Mouse (Mus musculus): ENCODE data around the gene Disp1. TPM values are rescaled to one million over a fixed set of nuclear protein-coding genes. Genes with fewer than 3 reads are reported as not detected.
A peak's percentile ranks its signal among the peaks of the same experiment; 100 is the strongest.

Gene Disp1
- polyA plus RNA-seq (2015; fragmentation: Nextera tagmentation; extraction: Ambion mirVana) = 8.0 and 8.6 TPM in 2 replicates

DNA sequence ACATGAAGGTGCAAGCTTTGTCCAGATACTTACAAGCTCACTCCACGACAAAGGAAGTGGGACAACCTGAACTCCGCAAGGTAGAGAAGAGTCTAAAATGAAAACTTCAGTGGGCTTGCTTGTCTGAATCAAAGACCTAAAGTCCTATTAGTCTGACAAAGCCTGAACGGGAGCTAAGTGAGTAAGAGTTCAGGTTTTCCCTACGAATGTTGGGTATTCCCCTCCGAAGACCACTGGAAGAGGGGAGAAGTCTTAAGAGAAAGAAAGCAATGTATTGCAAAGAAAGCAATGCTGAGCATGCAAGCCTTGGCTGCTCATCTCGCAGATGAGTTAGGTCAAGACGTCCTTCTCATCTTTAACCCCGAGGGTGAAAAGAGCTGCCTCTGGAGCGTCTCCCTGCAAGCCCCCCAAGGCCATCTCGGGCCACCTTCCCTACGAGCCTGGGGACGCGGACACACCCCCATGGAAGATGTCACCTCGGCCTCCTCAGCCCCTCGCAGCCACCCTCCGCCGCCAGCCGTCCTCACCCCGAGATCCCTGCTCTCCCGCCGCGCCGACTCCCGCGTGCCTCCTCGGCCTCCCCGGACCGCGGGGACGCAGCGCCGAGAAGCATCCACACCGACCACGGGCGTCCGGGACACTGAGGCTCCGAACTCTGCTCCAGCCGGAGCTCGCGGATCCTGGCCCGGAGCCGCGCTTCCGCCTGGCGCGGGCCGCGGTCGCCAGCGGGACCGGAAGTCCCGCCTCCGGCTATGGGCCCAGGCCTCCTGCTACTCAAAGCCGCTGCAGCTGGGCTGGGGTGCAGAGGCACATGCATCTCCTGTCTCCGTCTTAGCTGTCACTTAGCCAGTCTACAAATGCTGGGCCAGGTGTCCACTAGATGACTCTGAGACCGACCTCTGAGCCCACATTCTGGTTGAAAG is at the start of gene Disp1:
Gene Disp1, minus strand, starts transcription at position 727 of the 923 bp plus-strand sequence.
- Histone ChIP-seq H3K9ac (ENCODE audit: low read depth, low read length) (peak within 1 kb of the TSS; percentile 98), H3K27me3 (replicated peaks; ENCODE audit: control insufficient read depth, insufficient read depth, low read length) (no peaks in the 10 kb centered on the region), H3K27ac (ENCODE audit: low read length) (peak within 1 kb of the TSS; percentile 61), H3K36me3 (ENCODE audit: control insufficient read depth, insufficient read depth, low read length) (0 out of 2 replicates have a peak, but pooled peaks cover 3% of the 10 kb centered on the region), H3K4me3 (ENCODE audit: low read length) (peak within 1 kb of the TSS; percentile 84), H3K4me2 (ENCODE audit: low read depth, low read length) (peak within 1 kb of the TSS; percentile 76), H3K4me1 (ENCODE audit: control insufficient read depth, insufficient read depth, low read length) (peaks cover 3% of the 10 kb centered on the region; the same call in 1 of the 2 replicates), H3K9me3 (ENCODE audit: control insufficient read depth, low read length) (no peaks in the 10 kb centered on the region)
- ATAC-seq = peak; percentile 96
- 2% methylated on average over 56 of the region's 56 CpGs for WGBS

DNA sequence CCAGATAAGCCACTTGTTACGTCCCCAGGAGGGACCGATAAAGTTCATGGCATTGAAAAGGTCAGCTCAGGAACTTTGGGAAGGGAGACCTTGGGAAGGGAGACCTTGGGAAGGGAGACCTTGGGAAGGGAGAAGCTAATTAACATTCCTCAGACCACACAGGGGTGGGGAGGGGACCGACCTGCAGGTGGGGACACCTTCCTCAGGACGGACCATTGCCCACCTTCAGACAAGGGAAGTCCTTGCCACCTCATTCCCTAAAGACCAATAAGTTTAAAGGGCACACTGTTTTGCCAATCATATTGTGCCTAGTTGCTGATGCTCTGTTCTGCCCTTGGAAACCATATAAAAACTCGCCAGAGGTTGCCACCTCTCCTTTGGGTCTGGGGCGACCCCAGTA is 46.3 kb upstream of the Disp1 start:
- WGBS = 78% methylated on average over 6 of the region's 6 CpGs
- ATAC-seq = no peak

DNA sequence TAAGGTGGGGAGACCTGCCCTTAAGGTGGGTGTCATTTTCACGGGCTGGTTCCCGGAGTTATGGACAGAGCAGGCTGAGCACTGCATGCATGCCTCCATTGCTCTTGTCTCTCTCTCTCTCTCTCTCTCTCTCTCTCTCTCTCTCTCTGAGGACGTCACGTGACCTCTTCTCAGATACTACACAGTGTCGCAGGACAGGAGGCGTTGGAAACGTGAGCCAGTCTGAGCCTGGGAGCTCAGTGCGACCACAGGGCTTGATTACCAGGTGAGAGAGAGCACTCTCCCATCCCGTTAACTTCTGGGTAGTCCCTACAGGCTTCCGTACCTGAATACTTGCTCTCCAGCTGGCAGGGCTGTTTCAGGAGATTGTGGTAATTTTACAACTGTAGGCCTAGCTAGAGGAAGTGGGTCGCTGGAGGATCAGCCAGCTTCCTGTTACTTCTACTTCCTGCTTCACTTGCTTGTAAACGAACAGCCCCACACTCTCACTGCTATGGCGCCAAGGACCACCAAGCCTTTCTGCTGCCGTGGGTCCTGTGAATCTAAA is 44.7 kb upstream of the Disp1 start:
- H3K4me2 ChIP-seq (ENCODE audit: low read depth, low read length) = no peak overlapping the region

More for the DNA sequence above, 46.3 kb upstream of the Disp1 start:
- Histone ChIP-seq H3K27ac (ENCODE audit: low read length) (no peak overlapping the region), H3K4me2 (ENCODE audit: low read depth, low read length) (no peak overlapping the region), H3K4me1 (ENCODE audit: control insufficient read depth, insufficient read depth, low read length) (no peaks in the 10 kb centered on the region), H3K9me3 (ENCODE audit: control insufficient read depth, low read length) (no peaks in the 10 kb centered on the region), H3K9ac (ENCODE audit: low read depth, low read length) (no peak overlapping the region), H3K36me3 (ENCODE audit: control insufficient read depth, insufficient read depth, low read length) (no peaks in the 10 kb centered on the region), H3K27me3 (replicated peaks; ENCODE audit: control insufficient read depth, insufficient read depth, low read length) (no peaks in the 10 kb centered on the region), H3K4me3 (ENCODE audit: low read length) (no peak overlapping the region)

DNA sequence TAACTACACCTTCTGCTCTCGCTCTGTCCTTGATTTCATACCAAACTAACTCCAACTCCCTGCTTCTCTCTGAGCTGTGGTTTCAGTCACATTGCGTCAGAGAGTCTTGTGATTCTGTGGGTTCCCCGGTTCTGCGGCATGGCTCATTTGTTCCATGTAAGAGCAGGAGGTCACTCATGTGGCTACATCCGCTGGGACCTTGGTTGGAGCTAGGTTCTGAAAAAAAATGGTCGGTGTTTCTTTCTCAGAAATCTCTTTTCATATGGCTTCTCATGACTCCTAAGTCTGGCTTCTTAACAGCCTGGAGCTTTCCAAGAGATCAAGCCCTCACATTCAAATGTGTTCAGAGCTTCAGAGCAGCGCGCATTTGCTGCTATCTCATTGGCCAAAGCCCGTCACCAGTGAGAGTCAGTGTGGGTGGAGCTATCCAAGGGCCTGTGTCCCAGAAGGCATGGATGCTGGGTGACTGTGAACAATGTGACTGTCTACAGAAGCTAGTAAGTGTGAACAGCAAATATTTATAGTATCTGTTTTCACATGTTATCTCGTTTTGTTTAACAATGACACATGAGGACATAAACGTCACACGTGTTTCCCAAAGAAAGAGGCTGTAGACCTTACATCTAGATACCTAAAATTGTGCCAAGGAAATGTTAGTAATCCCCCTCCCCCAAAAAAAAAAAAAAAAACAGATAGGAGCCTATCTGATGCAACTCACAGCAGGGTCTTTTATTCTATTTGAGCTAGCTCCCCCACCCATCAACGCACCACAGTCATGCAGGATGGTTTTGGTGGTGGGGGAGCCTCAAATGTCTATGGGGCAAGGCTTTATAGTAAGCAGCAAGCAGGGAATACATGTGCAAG is 43.1 kb upstream of the Disp1 start:
- Histone ChIP-seq H3K4me1 (ENCODE audit: control insufficient read depth, insufficient read depth, low read length) (no peaks in the 10 kb centered on the region), H3K4me2 (ENCODE audit: low read depth, low read length) (no peak overlapping the region), H3K9me3 (ENCODE audit: control insufficient read depth, low read length) (no peaks in the 10 kb centered on the region), H3K27ac (ENCODE audit: low read length) (no peak overlapping the region), H3K4me3 (ENCODE audit: low read length) (no peak overlapping the region), H3K27me3 (replicated peaks; ENCODE audit: control insufficient read depth, insufficient read depth, low read length) (no peaks in the 10 kb centered on the region), H3K9ac (ENCODE audit: low read depth, low read length) (no peak overlapping the region), H3K36me3 (ENCODE audit: control insufficient read depth, insufficient read depth, low read length) (no peaks in the 10 kb centered on the region)
- ATAC-seq = peak; percentile 50; the same call in 1 of the 2 replicates
- 70% methylated on average over 13 of the region's 13 CpGs for WGBS

More for the DNA sequence above, 44.7 kb upstream of the Disp1 start:
- no peaks in the 10 kb centered on the region for H3K36me3 ChIP-seq (ENCODE audit: control insufficient read depth, insufficient read depth, low read length)
- no peaks in the 10 kb centered on the region for H3K4me1 ChIP-seq (ENCODE audit: control insufficient read depth, insufficient read depth, low read length)
- H3K27me3 ChIP-seq (replicated peaks; ENCODE audit: control insufficient read depth, insufficient read depth, low read length) = no peaks in the 10 kb centered on the region
- H3K27ac ChIP-seq (ENCODE audit: low read length) = no peak overlapping the region
- WGBS = 62% methylated on average over 14 of the region's 14 CpGs
- no peak overlapping the region for H3K4me3 ChIP-seq (ENCODE audit: low read length)
- no peak overlapping the region for H3K9ac ChIP-seq (ENCODE audit: low read depth, low read length)
- no peak for ATAC-seq
- H3K9me3 ChIP-seq (ENCODE audit: control insufficient read depth, low read length) = no peaks in the 10 kb centered on the region

DNA sequence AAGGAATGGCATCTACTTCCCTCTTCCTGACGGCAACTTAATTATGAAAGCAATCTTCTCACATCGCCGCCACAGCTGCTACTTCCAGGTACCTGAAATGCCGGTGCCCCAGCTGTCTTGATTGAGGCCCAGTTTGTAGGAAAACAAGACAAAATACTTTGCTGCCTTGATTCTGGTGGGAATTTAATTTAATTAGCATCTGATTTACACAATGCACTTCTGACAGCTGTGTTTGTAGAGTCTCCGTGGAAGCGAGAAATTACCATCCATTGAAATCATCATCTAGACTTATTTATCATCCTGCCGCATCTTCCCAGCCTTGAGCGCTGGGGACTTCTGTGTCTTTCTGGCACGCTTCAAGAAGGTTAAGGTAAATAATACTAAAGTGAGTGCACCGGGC is 31.3 kb upstream of the Disp1 start:
- peaks cover 2% of the 10 kb centered on the region; the same call in 1 of the 2 replicates for H3K4me1 ChIP-seq (ENCODE audit: control insufficient read depth, insufficient read depth, low read length)
- H3K36me3 ChIP-seq (ENCODE audit: control insufficient read depth, insufficient read depth, low read length) = no peaks in the 10 kb centered on the region
- ATAC-seq = no peak
- H3K9ac ChIP-seq (ENCODE audit: low read depth, low read length) = no peak overlapping the region
- H3K27ac ChIP-seq (ENCODE audit: low read length) = no peak overlapping the region
- no peaks in the 10 kb centered on the region for H3K9me3 ChIP-seq (ENCODE audit: control insufficient read depth, low read length)
- H3K4me2 ChIP-seq (ENCODE audit: low read depth, low read length) = no peak overlapping the region
- 48% methylated on average over 10 of the region's 10 CpGs for WGBS
- no peak overlapping the region for H3K4me3 ChIP-seq (ENCODE audit: low read length)
- H3K27me3 ChIP-seq (replicated peaks; ENCODE audit: control insufficient read depth, insufficient read depth, low read length) = no peaks in the 10 kb centered on the region

DNA sequence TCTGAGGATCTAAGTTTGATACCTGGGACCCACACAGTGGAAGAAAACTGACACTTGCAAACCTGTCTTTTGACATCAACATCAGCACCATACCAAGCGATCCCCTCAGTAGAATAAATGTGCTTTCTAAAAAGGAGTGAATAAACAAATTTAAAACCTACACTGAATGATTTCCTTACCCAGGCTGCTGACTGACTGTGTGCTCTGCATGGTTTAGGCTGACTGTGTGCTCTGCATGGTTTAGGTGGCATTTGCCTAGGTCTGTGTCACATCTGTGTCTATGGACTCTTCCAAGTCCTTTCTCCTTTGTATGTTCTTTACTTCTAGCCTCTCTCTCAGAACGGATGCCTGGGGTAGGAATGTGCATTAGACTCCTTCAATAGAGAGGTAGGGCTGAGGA is 30.5 kb upstream of the Disp1 start:
- Histone ChIP-seq H3K27me3 (replicated peaks; ENCODE audit: control insufficient read depth, insufficient read depth, low read length) (no peaks in the 10 kb centered on the region), H3K4me1 (ENCODE audit: control insufficient read depth, insufficient read depth, low read length) (peaks cover 2% of the 10 kb centered on the region; the same call in 1 of the 2 replicates), H3K4me2 (ENCODE audit: low read depth, low read length) (no peak overlapping the region), H3K9ac (ENCODE audit: low read depth, low read length) (no peak overlapping the region), H3K9me3 (ENCODE audit: control insufficient read depth, low read length) (no peaks in the 10 kb centered on the region), H3K27ac (ENCODE audit: low read length) (no peak overlapping the region), H3K4me3 (ENCODE audit: low read length) (no peak overlapping the region), H3K36me3 (ENCODE audit: control insufficient read depth, insufficient read depth, low read length) (no peaks in the 10 kb centered on the region)
- 75% methylated on average over 2 of the region's 2 CpGs for WGBS
- ATAC-seq = no peak

DNA sequence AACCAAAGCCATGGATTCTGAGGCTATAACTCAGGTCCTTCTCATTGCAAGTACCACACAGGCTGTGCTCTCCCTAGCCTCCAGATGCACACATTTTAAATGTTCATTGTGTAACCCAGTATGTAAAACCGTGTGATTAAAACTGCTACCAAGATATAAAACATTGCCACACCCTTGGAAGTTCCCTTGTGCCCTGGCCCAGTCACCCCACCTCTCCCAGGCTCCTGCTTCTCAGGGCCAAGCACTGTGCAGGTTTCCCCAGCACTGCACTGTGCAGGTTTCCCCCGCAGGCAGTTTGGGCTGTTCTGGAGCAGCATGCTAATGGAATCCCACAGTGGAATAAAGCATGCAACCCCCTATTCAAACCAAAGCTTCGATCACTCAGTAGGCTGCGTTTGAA is 29.3 kb upstream of the Disp1 start:
- no peak overlapping the region for H3K27ac ChIP-seq (ENCODE audit: low read length)
- peaks cover 2% of the 10 kb centered on the region; the same call in 1 of the 2 replicates for H3K4me1 ChIP-seq (ENCODE audit: control insufficient read depth, insufficient read depth, low read length)
- no peaks in the 10 kb centered on the region for H3K27me3 ChIP-seq (replicated peaks; ENCODE audit: control insufficient read depth, insufficient read depth, low read length)
- H3K4me3 ChIP-seq (ENCODE audit: low read length) = no peak overlapping the region
- H3K36me3 ChIP-seq (ENCODE audit: control insufficient read depth, insufficient read depth, low read length) = no peaks in the 10 kb centered on the region
- H3K9me3 ChIP-seq (ENCODE audit: control insufficient read depth, low read length) = no peaks in the 10 kb centered on the region
- no peak overlapping the region for H3K9ac ChIP-seq (ENCODE audit: low read depth, low read length)
- H3K4me2 ChIP-seq (ENCODE audit: low read depth, low read length) = no peak overlapping the region
- ATAC-seq = no peak
- 73% methylated on average over 4 of the region's 4 CpGs for WGBS

DNA sequence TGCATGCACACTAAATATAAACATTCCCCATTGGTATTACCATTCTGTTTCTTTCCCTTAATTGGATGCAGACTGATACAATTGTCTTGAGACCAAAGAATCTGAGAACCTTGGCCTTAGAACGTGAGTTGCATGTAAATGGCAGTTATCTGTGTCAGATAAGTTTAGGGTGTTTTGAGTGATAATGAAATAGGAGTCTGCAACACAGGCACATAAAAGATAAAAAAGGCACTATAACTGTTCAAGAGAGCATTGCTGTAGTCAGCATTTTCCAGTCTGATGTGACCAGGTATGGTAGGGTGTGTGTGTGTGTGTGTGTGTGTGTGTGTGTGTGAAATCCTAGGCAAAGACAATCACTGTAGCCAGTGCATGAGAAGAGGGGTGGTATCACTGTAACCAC is 26.8 kb upstream of the Disp1 start:
- Histone ChIP-seq H3K9ac (ENCODE audit: low read depth, low read length) (no peak overlapping the region), H3K4me2 (ENCODE audit: low read depth, low read length) (no peak overlapping the region), H3K27ac (ENCODE audit: low read length) (no peak overlapping the region), H3K9me3 (ENCODE audit: control insufficient read depth, low read length) (no peaks in the 10 kb centered on the region), H3K4me1 (ENCODE audit: control insufficient read depth, insufficient read depth, low read length) (peaks cover 2% of the 10 kb centered on the region; the same call in 1 of the 2 replicates), H3K36me3 (ENCODE audit: control insufficient read depth, insufficient read depth, low read length) (no peaks in the 10 kb centered on the region), H3K27me3 (replicated peaks; ENCODE audit: control insufficient read depth, insufficient read depth, low read length) (no peaks in the 10 kb centered on the region), H3K4me3 (ENCODE audit: low read length) (no peak overlapping the region)
- peak; percentile 76 for ATAC-seq
- 36% methylated on average over 1 of the region's 1 CpGs for WGBS

DNA sequence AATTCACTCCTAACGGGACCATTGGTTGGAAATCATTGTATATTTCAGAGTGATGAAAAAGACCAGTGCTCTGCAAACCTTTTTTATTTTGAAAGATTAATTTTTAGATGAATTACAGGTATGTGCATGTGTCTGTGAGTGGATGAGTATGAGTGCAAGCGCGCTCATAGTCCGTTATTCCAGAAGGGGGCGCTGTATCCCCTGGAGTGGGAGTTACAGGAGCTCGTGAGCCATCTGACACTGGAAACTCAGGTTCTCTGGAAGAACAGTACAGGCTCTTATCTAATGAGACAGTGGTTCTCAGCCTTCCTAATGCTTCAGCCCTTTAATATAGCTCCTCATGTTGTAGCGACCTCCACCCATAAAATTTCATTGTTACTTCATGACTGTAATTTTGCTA is 22.0 kb upstream of the Disp1 start:
- H3K4me1 ChIP-seq (ENCODE audit: control insufficient read depth, insufficient read depth, low read length) = no peaks in the 10 kb centered on the region
- no peak overlapping the region for H3K4me2 ChIP-seq (ENCODE audit: low read depth, low read length)
- no peak overlapping the region for H3K9ac ChIP-seq (ENCODE audit: low read depth, low read length)
- H3K27ac ChIP-seq (ENCODE audit: low read length) = no peak overlapping the region
- H3K9me3 ChIP-seq (ENCODE audit: control insufficient read depth, low read length) = no peaks in the 10 kb centered on the region
- no peak for ATAC-seq
- H3K4me3 ChIP-seq (ENCODE audit: low read length) = no peak overlapping the region
- 75% methylated on average over 7 of the region's 7 CpGs for WGBS
- no peaks in the 10 kb centered on the region for H3K36me3 ChIP-seq (ENCODE audit: control insufficient read depth, insufficient read depth, low read length)
- H3K27me3 ChIP-seq (replicated peaks; ENCODE audit: control insufficient read depth, insufficient read depth, low read length) = no peaks in the 10 kb centered on the region
